Comparison of ENCODE assay signal across 17 mouse cellular contexts in genomic region chr14:79307908-79308307, GRCm38 (mm10).
"Had no signal": no experiment of that assay in that cellular context is flagged by ENCODE, and none has a peak within 500 bp of the region (broad histone marks: within the 10 kb centered on the region; RNA-seq: fewer than 3 reads in every experiment).

No protein-coding gene starts in this region.

- H3K27ac ChIP-seq: intestine, embryonic 15.5 days; layer of hippocampus, adult 2 months; limb, embryonic 13.5 days; neural tube, embryonic 12.5 days; stomach, embryonic 15.5 days had no signal

- H3K4me2 ChIP-seq: intestine, embryonic 15.5 days; limb, embryonic 13.5 days; neural tube, embryonic 12.5 days; stomach, embryonic 15.5 days had no signal

- H3K4me3 ChIP-seq: intestine, embryonic 15.5 days; layer of hippocampus, adult 2 months; limb, embryonic 13.5 days; megakaryocyte, embryonic 14.5 days; myocyte; neural tube, embryonic 12.5 days; stomach, embryonic 15.5 days had no signal

- H3K4me1 ChIP-seq: intestine, embryonic 15.5 days; stomach, embryonic 15.5 days had no signal

- H3K9ac ChIP-seq: intestine, embryonic 15.5 days; limb, embryonic 13.5 days; neural tube, embryonic 12.5 days; stomach, embryonic 15.5 days had no signal

- H3K9me3 ChIP-seq: intestine, embryonic 15.5 days; limb, embryonic 13.5 days; neural tube, embryonic 12.5 days; stomach, embryonic 15.5 days had no signal

- H3K36me3 ChIP-seq: intestine, embryonic 15.5 days; limb, embryonic 13.5 days; neural tube, embryonic 12.5 days; stomach, embryonic 15.5 days had no signal

- H3K27me3 ChIP-seq: intestine, embryonic 15.5 days; megakaryocyte, embryonic 14.5 days; neural tube, embryonic 12.5 days; stomach, embryonic 15.5 days had no signal

- DNase-seq: kidney, adult 18-20 months; kidney, postnatal 10 days; kidney, postnatal 4 days; left cerebral cortex, postnatal 4 days; lung, adult 18-20 months; lung, postnatal 10 days; lung, postnatal 4 days; retina, postnatal 1 day; thymus, adult 2 months; thymus, postnatal 4 days had no signal
